In the genomic region with DNA sequence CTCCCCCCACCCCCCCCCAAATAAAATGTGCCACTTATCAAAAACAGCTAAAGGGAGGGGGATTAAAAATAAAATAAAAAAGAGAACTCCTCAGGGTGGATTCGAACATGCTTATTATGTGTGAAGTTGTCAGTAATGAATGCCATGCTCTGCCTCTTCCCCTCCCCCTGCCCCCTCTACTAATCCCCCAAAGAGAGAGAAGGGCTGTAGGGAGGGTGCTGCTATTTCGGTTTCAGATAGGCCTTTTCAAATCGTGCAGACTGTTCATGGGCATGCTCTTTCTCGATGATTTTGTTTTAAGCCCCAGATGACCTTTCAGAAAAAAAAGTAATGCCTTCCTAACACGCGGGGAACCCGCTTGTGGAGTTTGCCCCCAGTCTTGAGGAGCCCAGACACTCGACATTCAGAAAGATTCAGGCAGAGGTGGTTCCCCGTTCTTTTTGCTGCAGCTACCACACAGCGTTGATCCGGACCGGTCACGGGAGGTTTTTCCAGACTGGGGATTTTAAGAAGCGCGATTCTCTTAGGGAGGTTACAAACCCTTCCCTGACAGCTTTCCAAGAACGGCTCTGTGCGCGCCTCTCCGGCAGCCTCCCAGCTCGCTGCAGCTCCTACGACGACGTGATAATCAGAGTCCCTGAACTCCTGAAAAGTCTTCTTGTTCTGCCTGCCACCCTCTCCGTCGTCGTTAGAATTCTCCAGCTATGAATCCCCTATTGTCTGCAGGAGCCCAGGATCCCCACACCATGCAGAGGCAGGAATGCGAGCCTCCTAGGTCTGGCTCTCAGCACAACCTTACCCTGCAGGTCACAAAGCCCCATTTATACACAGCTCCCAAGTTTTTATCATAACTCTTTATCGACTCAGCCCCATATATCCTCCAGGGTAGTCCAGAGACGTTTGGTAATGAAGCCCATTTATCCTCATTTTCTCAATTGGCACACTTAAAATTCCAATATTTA, we compare ENCODE assay signal across 7 mouse cellular contexts.
DNase-seq lines count a peak whose midpoint lies in the region; ATAC-seq and TF ChIP-seq lines count a peak whose summit lies in the region.

No protein-coding gene starts in this region.

- ATAC-seq in embryonic facial prominence, embryonic 14.5 days (ENCODE audit: low read depth): 0 out of 2 replicates have a peak, but pooled peaks have one; percentile 41
- no peak for ATAC-seq in hindbrain, embryonic 14.5 days (ENCODE audit: low FRiP score)
- ATAC-seq in midbrain, postnatal 0 days (ENCODE audit: low FRiP score): no peak

- H3K9ac ChIP-seq in embryonic facial prominence, embryonic 14.5 days (ENCODE audit: low read depth, low read length): peak overlapping the region; percentile 34
- H3K9ac ChIP-seq in hindbrain, embryonic 14.5 days: peak overlapping the region; percentile 32
- peak overlapping the region; percentile 29; the same call in 1 of the 2 replicates for H3K9ac ChIP-seq in midbrain, postnatal 0 days (replicated peaks; ENCODE audit: low read length, poor library complexity, severe bottlenecking)

- no peaks in the 10 kb centered on the region for H3K36me3 ChIP-seq in embryonic facial prominence, embryonic 14.5 days (ENCODE audit: control insufficient read depth, insufficient read depth, low read length)
- no peaks in the 10 kb centered on the region for H3K36me3 ChIP-seq in hindbrain, embryonic 14.5 days (replicated peaks; ENCODE audit: control insufficient read depth, insufficient read depth)
- H3K36me3 ChIP-seq in midbrain, postnatal 0 days (ENCODE audit: insufficient read depth, low read length): no peaks in the 10 kb centered on the region

- H3K4me3 ChIP-seq in embryonic facial prominence, embryonic 14.5 days (ENCODE audit: low read depth, low read length): peak overlapping the region; percentile 14; the same call in 1 of the 2 replicates
- H3K4me3 ChIP-seq in hindbrain, embryonic 14.5 days (replicated peaks; ENCODE audit: low read length): no peak overlapping the region
- 0 out of 2 replicates have a peak overlapping the region, but pooled peaks have one; percentile 10 for H3K4me3 ChIP-seq in midbrain, postnatal 0 days (ENCODE audit: low read depth, low read length)

- no peaks in the 10 kb centered on the region for H3K27me3 ChIP-seq in embryonic facial prominence, embryonic 14.5 days (replicated peaks; ENCODE audit: control insufficient read depth, insufficient read depth, low read length)
- H3K27me3 ChIP-seq in hindbrain, embryonic 14.5 days (ENCODE audit: control insufficient read depth, insufficient read depth, low read length): no peaks in the 10 kb centered on the region
- no peaks in the 10 kb centered on the region for H3K27me3 ChIP-seq in midbrain, postnatal 0 days (ENCODE audit: insufficient read depth, low read length)

- H3K9me3 ChIP-seq in embryonic facial prominence, embryonic 14.5 days (ENCODE audit: control insufficient read depth, low read length): peaks cover 4% of the 10 kb centered on the region; the same call in 1 of the 2 replicates
- peaks cover 9% of the 10 kb centered on the region for H3K9me3 ChIP-seq in hindbrain, embryonic 14.5 days (ENCODE audit: control insufficient read depth, low read length)
- no peaks in the 10 kb centered on the region for H3K9me3 ChIP-seq in midbrain, postnatal 0 days (ENCODE audit: low read length)

- TF ChIP-seq CTCF in midbrain, postnatal 0 days (IDR thresholded peaks at IDR 0.05): no peak

- peak overlapping the region; percentile 63; the same call in 1 of the 2 replicates for H3K27ac ChIP-seq in embryonic facial prominence, embryonic 14.5 days (replicated peaks; ENCODE audit: low read depth, low read length)
- H3K27ac ChIP-seq in hindbrain, embryonic 14.5 days: no peak overlapping the region
- H3K27ac ChIP-seq in midbrain, postnatal 0 days (ENCODE audit: low read depth, low read length): peak overlapping the region; percentile 47; the same call in 1 of the 2 replicates

- H3K4me1 ChIP-seq in embryonic facial prominence, embryonic 14.5 days (ENCODE audit: control insufficient read depth, insufficient read depth, low read length): no peaks in the 10 kb centered on the region
- no peaks in the 10 kb centered on the region; the same call in 1 of the 2 replicates for H3K4me1 ChIP-seq in hindbrain, embryonic 14.5 days (replicated peaks; ENCODE audit: control insufficient read depth, insufficient read depth, low read length)
- no peaks in the 10 kb centered on the region for H3K4me1 ChIP-seq in midbrain, postnatal 0 days (ENCODE audit: insufficient read depth, low read length)

- peak overlapping the region; percentile 50 for H3K4me2 ChIP-seq in embryonic facial prominence, embryonic 14.5 days (ENCODE audit: low read depth, low read length)
- peak overlapping the region; percentile 41 for H3K4me2 ChIP-seq in hindbrain, embryonic 14.5 days (replicated peaks)
- H3K4me2 ChIP-seq in midbrain, postnatal 0 days (ENCODE audit: low read depth, low read length, poor library complexity, severe bottlenecking): peak overlapping the region; percentile 44

- DNase-seq in layer of hippocampus, postnatal 10 days (ENCODE audit: low spot score in 2 of 2): peak; percentile 11 to 20
- no peak for DNase-seq in layer of hippocampus, adult 9-11 months
- peak; percentile 76 for DNase-seq in embryonic facial prominence, embryonic 14.5 days (ENCODE audit: low spot score)
- no peak for DNase-seq in hindbrain, embryonic 14.5 days (ENCODE audit: low spot score)
- DNase-seq in midbrain, postnatal 0 days (ENCODE audit: low spot score): no peak
- no peak for DNase-seq in layer of hippocampus, adult 18-20 months (ENCODE audit: low spot score in 2 of 2)
- no peak for DNase-seq in left cerebral cortex, adult 8-10 months (ENCODE audit: low spot score in 2 of 2)

- 2% methylated on average over 29 of the region's 29 CpGs for WGBS in embryonic facial prominence, embryonic 14.5 days
- 4% methylated on average over 29 of the region's 29 CpGs for WGBS in hindbrain, embryonic 14.5 days
- 4% methylated on average over 29 of the region's 29 CpGs for WGBS in midbrain, postnatal 0 days

Comparison
In these comparisons a context has a peak if more than half of its experiments do, and no peak if none do; other contexts are left out.
1. DNase-seq: peak in layer of hippocampus, postnatal 10 days (2 of 2) and embryonic facial prominence, embryonic 14.5 days (single experiment); none in layer of hippocampus, adult 9-11 months (single experiment), hindbrain, embryonic 14.5 days (single experiment), midbrain, postnatal 0 days (single experiment), layer of hippocampus, adult 18-20 months (0 of 2) and left cerebral cortex, adult 8-10 months (0 of 2).
2. Peak in every context shown above with its lines, with median percentiles within 50 percentile points of each other: H3K4me2 ChIP-seq and H3K9ac ChIP-seq.